Mouse (Mus musculus): Measurements from ENCODE around the gene Dnajc6. TPM values are rescaled to one million over a fixed set of nuclear protein-coding genes. Genes with fewer than 3 reads are reported as not detected.

The Dnajc6 gene
- polyA plus RNA-seq, 1 experiment from 2014 or later = 23.9 TPM

- Histone ChIP-seq H3K9me3 (no peaks in the 10 kb centered on the region), H3K27ac (peak overlapping the region; percentile 96)
- 15% methylated on average over 4 of the region's 4 CpGs for WGBS
Measured at GRCm38 (mm10) chr4:101551425-101551824, 55.0 kb downstream of the Dnajc6 start.

GRCm38 (mm10) chr4:101552372-101552771, 55.9 kb downstream of the Dnajc6 start:
- Histone ChIP-seq H3K4me2 (replicated peaks) (peak overlapping the region; percentile 71), H3K36me3 (no peaks in the 10 kb centered on the region), H3K27me3 (peaks cover 11% of the 10 kb centered on the region), H3K4me3 (replicated peaks) (peak overlapping the region; percentile 65), H3K9ac (replicated peaks) (no peak overlapping the region), H3K4me1 (replicated peaks) (peaks cover 25% of the 10 kb centered on the region), H3K9me3 (no peaks in the 10 kb centered on the region), H3K27ac (no peak overlapping the region)
- ATAC-seq = no peak
- 21% methylated on average over 5 of the region's 5 CpGs for WGBS

More at GRCm38 (mm10) chr4:101551425-101551824, 55.0 kb downstream of the Dnajc6 start:
- Histone ChIP-seq H3K4me1 (replicated peaks) (peaks cover 25% of the 10 kb centered on the region), H3K9ac (replicated peaks) (peak overlapping the region; percentile 78), H3K4me2 (replicated peaks) (peak overlapping the region; percentile 71), H3K27me3 (peaks cover 11% of the 10 kb centered on the region), H3K36me3 (no peaks in the 10 kb centered on the region), H3K4me3 (replicated peaks) (peak overlapping the region; percentile 65)
- no peak for ATAC-seq

GRCm38 (mm10) chr4:101555016-101555415, 58.6 kb downstream of the Dnajc6 start:
- H3K27ac ChIP-seq = no peak overlapping the region
- WGBS = 84% methylated on average over 4 of the region's 4 CpGs
- no peak for ATAC-seq
- H3K4me1 ChIP-seq (replicated peaks) = peaks cover 20% of the 10 kb centered on the region
- H3K4me2 ChIP-seq (replicated peaks) = no peak overlapping the region
- no peaks in the 10 kb centered on the region; the same call in 1 of the 2 replicates for H3K27me3 ChIP-seq
- no peaks in the 10 kb centered on the region for H3K9me3 ChIP-seq
- no peak overlapping the region for H3K9ac ChIP-seq (replicated peaks)
- no peaks in the 10 kb centered on the region for H3K36me3 ChIP-seq
- no peak overlapping the region for H3K4me3 ChIP-seq (replicated peaks)

GRCm38 (mm10) chr4:101560137-101560536, 63.7 kb downstream of the Dnajc6 start:
- H3K9me3 ChIP-seq = no peaks in the 10 kb centered on the region
- H3K9ac ChIP-seq (replicated peaks) = no peak overlapping the region
- H3K27me3 ChIP-seq = no peaks in the 10 kb centered on the region
- no peak overlapping the region for H3K27ac ChIP-seq
- ATAC-seq = no peak
- 70% methylated on average over 4 of the region's 4 CpGs for WGBS
- no peak overlapping the region for H3K4me2 ChIP-seq (replicated peaks)
- H3K4me1 ChIP-seq (replicated peaks) = 0 out of 2 replicates have a peak, but pooled peaks cover 9% of the 10 kb centered on the region
- H3K4me3 ChIP-seq (replicated peaks) = no peak overlapping the region
- no peaks in the 10 kb centered on the region for H3K36me3 ChIP-seq

GRCm38 (mm10) chr4:101562836-101563235, 66.4 kb downstream of the Dnajc6 start:
- Histone ChIP-seq H3K4me3 (replicated peaks) (no peak overlapping the region), H3K27ac (no peak overlapping the region), H3K4me1 (replicated peaks) (0 out of 2 replicates have a peak, but pooled peaks cover 9% of the 10 kb centered on the region), H3K36me3 (no peaks in the 10 kb centered on the region), H3K4me2 (replicated peaks) (no peak overlapping the region), H3K9me3 (no peaks in the 10 kb centered on the region), H3K27me3 (no peaks in the 10 kb centered on the region), H3K9ac (replicated peaks) (no peak overlapping the region)
- WGBS = 83% methylated on average over 7 of the region's 7 CpGs
- ATAC-seq = no peak

- 0 out of 2 replicates have a peak, but pooled peaks cover 6% of the 10 kb centered on the region for H3K4me1 ChIP-seq (replicated peaks)
- H3K4me3 ChIP-seq (replicated peaks) = no peak overlapping the region
- no peaks in the 10 kb centered on the region for H3K36me3 ChIP-seq
- no peaks in the 10 kb centered on the region for H3K27me3 ChIP-seq
- H3K9me3 ChIP-seq = no peaks in the 10 kb centered on the region
- H3K9ac ChIP-seq (replicated peaks) = no peak overlapping the region
- H3K4me2 ChIP-seq (replicated peaks) = no peak overlapping the region
- ATAC-seq = no peak
- 94% methylated on average over 5 of the region's 5 CpGs for WGBS
- no peak overlapping the region for H3K27ac ChIP-seq
Measured at GRCm38 (mm10) chr4:101563607-101564006, 67.2 kb downstream of the Dnajc6 start.

GRCm38 (mm10) chr4:101564746-101565417, 68.4 kb downstream of the Dnajc6 start:
- H3K27ac ChIP-seq = no peak overlapping the region
- no peaks in the 10 kb centered on the region for H3K36me3 ChIP-seq
- H3K4me3 ChIP-seq (replicated peaks) = no peak overlapping the region
- H3K4me2 ChIP-seq (replicated peaks) = no peak overlapping the region
- H3K27me3 ChIP-seq = no peaks in the 10 kb centered on the region
- H3K4me1 ChIP-seq (replicated peaks) = peaks cover 11% of the 10 kb centered on the region; the same call in 1 of the 2 replicates
- 88% methylated on average over 4 of the region's 4 CpGs for whole genome bisulfite sequencing
- no peaks in the 10 kb centered on the region for H3K9me3 ChIP-seq
- no peak overlapping the region for H3K9ac ChIP-seq (replicated peaks)
- no peak for ATAC-seq

GRCm38 (mm10) chr4:101569076-101569475, 72.6 kb downstream of the Dnajc6 start:
- 43% methylated on average over 7 of the region's 7 CpGs for WGBS

GRCm38 (mm10) chr4:101572142-101572541, 75.7 kb downstream of the Dnajc6 start:
- H3K9me3 ChIP-seq = no peaks in the 10 kb centered on the region
- H3K4me1 ChIP-seq (replicated peaks) = peaks cover 7% of the 10 kb centered on the region; the same call in 1 of the 2 replicates
- H3K27ac ChIP-seq = no peak overlapping the region
- H3K4me2 ChIP-seq (replicated peaks) = no peak overlapping the region
- no peak overlapping the region for H3K9ac ChIP-seq (replicated peaks)
- 61% methylated on average over 2 of the region's 2 CpGs for WGBS
- no peaks in the 10 kb centered on the region for H3K36me3 ChIP-seq
- H3K27me3 ChIP-seq = no peaks in the 10 kb centered on the region
- H3K4me3 ChIP-seq (replicated peaks) = no peak overlapping the region
- no peak for ATAC-seq

More at GRCm38 (mm10) chr4:101569076-101569475, 72.6 kb downstream of the Dnajc6 start:
- Histone ChIP-seq H3K9me3 (no peaks in the 10 kb centered on the region), H3K4me1 (replicated peaks) (peaks cover 7% of the 10 kb centered on the region; the same call in 1 of the 2 replicates), H3K4me3 (replicated peaks) (no peak overlapping the region), H3K36me3 (no peaks in the 10 kb centered on the region), H3K27ac (no peak overlapping the region), H3K27me3 (no peaks in the 10 kb centered on the region), H3K9ac (replicated peaks) (no peak overlapping the region), H3K4me2 (replicated peaks) (no peak overlapping the region)
- ATAC-seq = peak; percentile 37; the same call in 1 of the 2 replicates

GRCm38 (mm10) chr4:101575307-101575706, 78.9 kb downstream of the Dnajc6 start:
- ATAC-seq = no peak
- Histone ChIP-seq H3K27me3 (no peaks in the 10 kb centered on the region), H3K4me1 (replicated peaks) (no peaks in the 10 kb centered on the region), H3K4me3 (replicated peaks) (no peak overlapping the region), H3K36me3 (no peaks in the 10 kb centered on the region), H3K4me2 (replicated peaks) (no peak overlapping the region), H3K9ac (replicated peaks) (no peak overlapping the region), H3K9me3 (no peaks in the 10 kb centered on the region), H3K27ac (no peak overlapping the region)
- 88% methylated on average over 5 of the region's 5 CpGs for WGBS

- no peaks in the 10 kb centered on the region for H3K9me3 ChIP-seq
- H3K27ac ChIP-seq = no peak overlapping the region
- no peak overlapping the region for H3K9ac ChIP-seq (replicated peaks)
- ATAC-seq = no peak
- no peaks in the 10 kb centered on the region for H3K4me1 ChIP-seq (replicated peaks)
- H3K4me2 ChIP-seq (replicated peaks) = no peak overlapping the region
- H3K36me3 ChIP-seq = no peaks in the 10 kb centered on the region
- 82% methylated on average over 7 of the region's 7 CpGs for WGBS
- no peak overlapping the region for H3K4me3 ChIP-seq (replicated peaks)
- H3K27me3 ChIP-seq = no peaks in the 10 kb centered on the region
Measured at GRCm38 (mm10) chr4:101578720-101579119, 82.3 kb downstream of the Dnajc6 start.

GRCm38 (mm10) chr4:101579517-101579916, 83.1 kb downstream of the Dnajc6 start:
- peaks cover 1% of the 10 kb centered on the region for H3K4me1 ChIP-seq (replicated peaks)
- H3K4me3 ChIP-seq (replicated peaks) = no peak overlapping the region
- no peaks in the 10 kb centered on the region for H3K27me3 ChIP-seq
- ATAC-seq = no peak
- no peaks in the 10 kb centered on the region for H3K9me3 ChIP-seq
- H3K9ac ChIP-seq (replicated peaks) = no peak overlapping the region
- WGBS = 86% methylated on average over 5 of the region's 5 CpGs
- H3K4me2 ChIP-seq (replicated peaks) = no peak overlapping the region
- no peak overlapping the region for H3K27ac ChIP-seq
- no peaks in the 10 kb centered on the region for H3K36me3 ChIP-seq

All from midbrain, embryonic 13.5 days (tissue).